Mouse (Mus musculus) CH12.LX (cell line): Measurements from ENCODE around the gene Rab10. TPM values are rescaled to one million over a fixed set of nuclear protein-coding genes. Genes with fewer than 3 reads are reported as not detected.

Experiments
- DNase-seq: peaks from one replicate; pipeline ENCODE4 v3.0.0-alpha.2; 2013; ENCODE audit errors: extremely low read depth
- H3K27ac ChIP-seq: 2 replicates; pipeline ENCODE4 v1.5.1; 2012; ENCODE audit warnings: low read depth, mild to moderate bottlenecking, control low read depth, moderate library complexity; ENCODE audit not compliant: insufficient read depth
- H3K27me3 ChIP-seq: replicated peaks from 2 replicates; pipeline ENCODE3; 2012; ENCODE audit warnings: inconsistent platforms
- H3K36me3 ChIP-seq, 2 experiments: replicated peaks in 1 of 2; 2 replicates each; pipeline versions ENCODE3 to v1.6.1; 2012; ENCODE audit warnings: inconsistent platforms in 1 of 2, low read length in 1 of 2, mild to moderate bottlenecking in 1 of 2, mixed read lengths in 1 of 2, moderate library complexity in 1 of 2; ENCODE audit not compliant: control insufficient read depth in 1 of 2, insufficient read depth in 1 of 2
- H3K4me1 ChIP-seq, 2 experiments: 2 replicates each; pipeline ENCODE4 v1.6.1; 2012; ENCODE audit warnings: inconsistent platforms in 1 of 2, moderate library complexity in 1 of 2; ENCODE audit not compliant: insufficient read depth in 2 of 2, control insufficient read depth in 1 of 2
- H3K4me2 ChIP-seq: 2 replicates; pipeline ENCODE4 v1.6.1; 2012; ENCODE audit warnings: low read depth, mild to moderate bottlenecking, control low read depth; ENCODE audit not compliant: poor library complexity, insufficient read depth, severe bottlenecking
- H3K4me3 ChIP-seq, 3 experiments: fragments of 150-350 bp in 1 of 3; sonication (generic) in 1 of 3; replicated peaks in 1 of 3; 2 replicates each; pipeline versions ENCODE3 to v1.5.1; 2011 to 2012; ENCODE audit warnings: low read depth in 2 of 3, low read length in 2 of 3, mild to moderate bottlenecking in 2 of 3, moderate library complexity in 2 of 3, control low read depth in 1 of 3, improper control_type of control experiment in 1 of 3, inconsistent platforms in 1 of 3, mixed read lengths in 1 of 3; ENCODE audit not compliant: poor library complexity in 1 of 3
- H3K79me2 ChIP-seq: replicated peaks from 2 replicates; pipeline ENCODE4 v1.6.1; 2012; ENCODE audit warnings: mild to moderate bottlenecking, moderate library complexity; ENCODE audit not compliant: control insufficient read depth, poor library complexity, insufficient read depth, severe bottlenecking; ENCODE audit errors: extremely low read depth
- H3K9ac ChIP-seq: 2 replicates; pipeline ENCODE4 v1.6.1; 2012; ENCODE audit warnings: low read depth, mild to moderate bottlenecking, control low read depth, moderate library complexity; ENCODE audit not compliant: insufficient read depth
- H3K9me3 ChIP-seq: replicated peaks from 2 replicates; pipeline ENCODE3; 2012; ENCODE audit warnings: low read length, inconsistent platforms, mixed read lengths
- BHLHE40 ChIP-seq: IDR thresholded peaks from 2 replicates; pipeline ENCODE4 v1.6.1; 2011; ENCODE audit warnings: mild to moderate bottlenecking, low read depth, low read length, improper control_type of control experiment
- CHD1 ChIP-seq: IDR thresholded peaks from 2 replicates; pipeline ENCODE4 v1.6.1; 2012; ENCODE audit warnings: low read depth, low read length, improper control_type of control experiment, inconsistent platforms
- CHD2 ChIP-seq: IDR thresholded peaks from 2 replicates; pipeline ENCODE4 v1.6.1; 2011; ENCODE audit warnings: low read length, improper control_type of control experiment
- CTCF ChIP-seq, 2 experiments: IDR thresholded peaks in 1 of 2; conservative IDR thresholded peaks in 1 of 2; 2 replicates each; pipeline ENCODE4 v1.5.1; 2011 to 2012; ENCODE audit warnings: low read depth in 2 of 2, low read length in 2 of 2, improper control_type of control experiment in 1 of 2, inconsistent platforms in 1 of 2, mild to moderate bottlenecking in 1 of 2, moderate library complexity in 1 of 2
- E2F4 ChIP-seq: IDR thresholded peaks from 2 replicates; pipeline ENCODE4 v1.6.1; 2011; ENCODE audit warnings: low read depth, low read length, improper control_type of control experiment; ENCODE audit not compliant: insufficient replicate concordance
- ELF1 ChIP-seq: IDR thresholded peaks from 2 replicates; pipeline ENCODE4 v1.6.1; 2014; ENCODE audit warnings: low read depth, mild to moderate bottlenecking, inconsistent platforms, low read length, improper control_type of control experiment
- EP300 ChIP-seq: IDR thresholded peaks from 2 replicates; pipeline ENCODE4 v1.6.1; 2011; ENCODE audit warnings: low read length, improper control_type of control experiment
- ETS1 ChIP-seq: conservative IDR thresholded peaks from 2 replicates; pipeline ENCODE4 v1.6.1; 2012; ENCODE audit warnings: low read depth, mild to moderate bottlenecking, inconsistent platforms, low read length, improper control_type of control experiment, moderate library complexity
- GABPA ChIP-seq: IDR thresholded peaks from 2 replicates; pipeline ENCODE4 v1.6.1; 2012; ENCODE audit warnings: low read depth, low read length, improper control_type of control experiment, inconsistent platforms; ENCODE audit not compliant: insufficient replicate concordance
- HCFC1 ChIP-seq: IDR thresholded peaks from 2 replicates; pipeline ENCODE4 v1.6.1; 2012; ENCODE audit warnings: low read depth, mild to moderate bottlenecking, inconsistent platforms, low read length, improper control_type of control experiment
- IRF4 ChIP-seq: IDR thresholded peaks from 2 replicates; pipeline ENCODE4 v1.6.1; 2014; ENCODE audit warnings: low read depth, mild to moderate bottlenecking, inconsistent platforms, low read length, improper control_type of control experiment
- JUN ChIP-seq: IDR thresholded peaks from 2 replicates; pipeline ENCODE4 v1.6.1; 2011; ENCODE audit warnings: low read depth, mild to moderate bottlenecking, low read length, improper control_type of control experiment, moderate library complexity; ENCODE audit not compliant: insufficient read depth
- JUND ChIP-seq: conservative IDR thresholded peaks from 2 replicates; pipeline ENCODE4 v1.6.1; 2011; ENCODE audit warnings: low read depth, low read length, improper control_type of control experiment
- KAT2A ChIP-seq: IDR thresholded peaks from 2 replicates; pipeline ENCODE4 v1.6.1; 2012; ENCODE audit warnings: low read length, improper control_type of control experiment, inconsistent platforms; ENCODE audit not compliant: insufficient replicate concordance
- MAFK ChIP-seq: IDR thresholded peaks from 2 replicates; pipeline ENCODE4 v1.6.1; 2011; ENCODE audit warnings: low read length, improper control_type of control experiment; ENCODE audit not compliant: insufficient replicate concordance
- MAX ChIP-seq: IDR thresholded peaks from 2 replicates; pipeline ENCODE4 v1.6.1; 2011; ENCODE audit warnings: low read length, improper control_type of control experiment
- MAZ ChIP-seq: IDR thresholded peaks from 2 replicates; pipeline ENCODE4 v1.6.1; 2012; ENCODE audit warnings: low read depth, mild to moderate bottlenecking, inconsistent platforms, low read length, improper control_type of control experiment, moderate library complexity
- MEF2A ChIP-seq: IDR thresholded peaks from 2 replicates; pipeline ENCODE4 v1.6.1; 2014; ENCODE audit warnings: low read depth, mild to moderate bottlenecking, inconsistent platforms, low read length, improper control_type of control experiment, borderline replicate concordance
- MXI1 ChIP-seq: IDR thresholded peaks from 2 replicates; pipeline ENCODE4 v1.6.1; 2011; ENCODE audit warnings: mild to moderate bottlenecking, low read depth, low read length, improper control_type of control experiment
- MYC ChIP-seq: IDR thresholded peaks from 2 replicates; pipeline ENCODE4 v1.6.1; 2011; ENCODE audit warnings: low read depth, mild to moderate bottlenecking, improper control_type of control experiment, low read length
- NELFE ChIP-seq: IDR thresholded peaks from 2 replicates; pipeline ENCODE4 v1.6.1; 2011; ENCODE audit warnings: low read depth, low read length, improper control_type of control experiment
- NRF1 ChIP-seq: IDR thresholded peaks from 2 replicates; pipeline ENCODE4 v1.6.1; 2014; ENCODE audit warnings: low read depth, mild to moderate bottlenecking, inconsistent platforms, low read length, improper control_type of control experiment, moderate library complexity
- PAX5 ChIP-seq: IDR thresholded peaks from 2 replicates; pipeline ENCODE4 v1.6.1; 2012; ENCODE audit warnings: low read length, inconsistent platforms, mixed read lengths
- POLR2A ChIP-seq: IDR thresholded peaks from 2 replicates; pipeline ENCODE4 v1.6.1; 2011; ENCODE audit warnings: low read depth, mild to moderate bottlenecking, improper control_type of control experiment, low read length
- POLR2AphosphoS2 ChIP-seq: IDR thresholded peaks from 2 replicates; pipeline ENCODE4 v1.6.1; 2011; ENCODE audit warnings: low read depth, low read length, improper control_type of control experiment
- RAD21 ChIP-seq: IDR thresholded peaks from 2 replicates; pipeline ENCODE4 v1.6.1; 2011; ENCODE audit warnings: low read depth, mild to moderate bottlenecking, low read length, improper control_type of control experiment, moderate library complexity
- RCOR1 ChIP-seq: conservative IDR thresholded peaks from 2 replicates; pipeline ENCODE4 v1.6.1; 2012; ENCODE audit warnings: low read depth, mild to moderate bottlenecking, inconsistent platforms, low read length, improper control_type of control experiment
- SIN3A ChIP-seq: IDR thresholded peaks from 2 replicates; pipeline ENCODE4 v1.6.1; 2012; ENCODE audit warnings: low read length, improper control_type of control experiment, inconsistent platforms
- SMC3 ChIP-seq: IDR thresholded peaks from 2 replicates; pipeline ENCODE4 v1.6.1; 2011; ENCODE audit warnings: low read depth, low read length, improper control_type of control experiment
- TBP ChIP-seq: conservative IDR thresholded peaks from 2 replicates; pipeline ENCODE4 v1.6.1; 2011; ENCODE audit warnings: low read depth, low read length, improper control_type of control experiment
- TCF12 ChIP-seq: IDR thresholded peaks from 2 replicates; pipeline ENCODE4 v1.6.1; 2014; ENCODE audit warnings: low read depth, mild to moderate bottlenecking, inconsistent platforms, low read length, improper control_type of control experiment
- UBTF ChIP-seq: IDR thresholded peaks from 2 replicates; pipeline ENCODE4 v1.6.1; 2012; ENCODE audit warnings: low read depth, mild to moderate bottlenecking, inconsistent platforms, low read length, improper control_type of control experiment, moderate library complexity
- USF1 ChIP-seq: IDR thresholded peaks from 2 replicates; pipeline ENCODE4 v1.6.1; 2014; ENCODE audit warnings: low read depth, mild to moderate bottlenecking, inconsistent platforms, low read length, improper control_type of control experiment
- USF2 ChIP-seq: conservative IDR thresholded peaks from 2 replicates; pipeline ENCODE4 v1.6.1; 2011; ENCODE audit warnings: low read depth, low read length, improper control_type of control experiment
- ZC3H11A ChIP-seq: IDR thresholded peaks from 2 replicates; pipeline ENCODE4 v1.6.1; 2012; ENCODE audit warnings: low read depth, mild to moderate bottlenecking, inconsistent platforms, low read length, improper control_type of control experiment
- ZKSCAN1 ChIP-seq: IDR thresholded peaks from 2 replicates; pipeline ENCODE4 v1.6.1; 2012; ENCODE audit warnings: low read depth, inconsistent platforms, low read length, improper control_type of control experiment, borderline replicate concordance
- ZMIZ1 ChIP-seq: IDR thresholded peaks from 2 replicates; pipeline ENCODE4 v1.6.1; 2012; ENCODE audit warnings: low read depth, mild to moderate bottlenecking, inconsistent platforms, low read length, improper control_type of control experiment
- ZNF384 ChIP-seq: IDR thresholded peaks from 2 replicates; pipeline ENCODE4 v1.6.1; 2012; ENCODE audit warnings: low read depth, low read length, improper control_type of control experiment, inconsistent platforms
- dilution Hi-C: fragments of 300-500 bp; cut with MboI; formaldehyde crosslinking; loops from 2 replicates; pipeline ENCODE4 v1.14.3; 2020; ENCODE audit warnings: low sequenced_read_pairs; ENCODE audit not compliant: extremely low pct_unique_long_range_greater_than_20kb, extremely low pct_ligation_motif_present
- in situ Hi-C: fragments of 300-500 bp; cut with MboI; formaldehyde crosslinking; loops from 3 replicates; pipeline ENCODE4 v1.14.3; 2019; ENCODE audit warnings: low sequenced_read_pairs, low pct_ligation_motif_present, low pct_unique_long_range_greater_than_20kb, mixed read lengths
- polyA plus RNA-seq: library from polyadenylated mRNA; unstranded; fragments of >175 nt; gene quantifications from 2 replicates; pipeline ENCODE4 v1.2.1, GENCODE M21; 2012; ENCODE audit warnings: low read depth; ENCODE audit not compliant: insufficient read length
- total RNA-seq, 2 experiments: library from RNA; depleted of rRNA; stranded (reverse); fragments of 300-350 nt in 1 of 2; fragments of >200 nt in 1 of 2; gene quantifications; 2 replicates each; pipeline ENCODE4 v1.2.3; 2012 to 2014

Rab10 gene
- total and polyA plus RNA-seq, 3 experiments: 60.1 to 111 (median 91.8) TPM

DNA sequence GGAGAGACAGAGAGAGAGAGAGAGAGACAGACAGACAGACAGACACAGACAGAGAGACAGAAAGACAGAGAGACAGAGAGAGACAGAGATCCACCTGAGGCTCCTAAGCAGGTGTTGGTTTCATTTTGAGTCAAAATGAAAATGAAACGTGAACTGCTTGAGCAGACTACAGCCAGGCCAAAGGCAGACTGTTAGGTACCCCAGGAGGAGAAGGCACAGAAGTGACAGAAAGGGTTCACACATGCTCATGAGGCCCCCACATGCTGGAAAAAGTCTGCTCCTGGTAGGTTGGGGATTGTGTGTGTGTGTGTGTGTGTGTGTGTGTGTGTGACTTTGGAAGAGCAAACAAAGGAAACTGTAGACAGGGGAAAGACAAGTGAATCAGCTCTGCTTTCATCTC lies 29.2 kb upstream of the Rab10 start:
- Histone ChIP-seq H3K4me1 (peaks cover 17 to 42% of the 10 kb centered on the region in 2 experiments), H3K27ac (peak overlapping the region; percentile 59), H3K9me3 (peaks cover 6% of the 10 kb centered on the region), H3K79me2 (no peaks in the 10 kb centered on the region), H3K36me3 (peaks cover 20 to 50% of the 10 kb centered on the region in 2 experiments), H3K4me2 (peak overlapping the region; percentile 50; the same call in 1 of the 2 replicates), H3K9ac (0 out of 2 replicates have a peak overlapping the region, but pooled peaks have one; percentile 2), H3K4me3 (no peak overlapping the region), H3K27me3 (no peaks in the 10 kb centered on the region)
- in situ Hi-C loops (no loop called here), dilution Hi-C loops (no loop called here)
- peak; percentile 90 for DNase-seq
- TF ChIP-seq PAX5 (no peak), POLR2AphosphoS2 (no peak), RCOR1 (peak; percentile 92), EP300 (peak; percentile 98), GABPA (no peak), CHD1 (no peak), CTCF (conservative IDR thresholded peaks at IDR 0.05 in 1 of 2, IDR thresholded peaks at IDR 0.05 in 1 of 2; ENCODE audit: low read depth in 2 of 2, low read length in 2 of 2) (no peak), SIN3A (peak; percentile 76; the same call in 1 of the 2 replicates), KAT2A (0 out of 2 replicates have a peak, but pooled peaks have one; percentile 12), UBTF (no peak), ETS1 (peak; percentile 91), ZNF384 (peak; percentile 49), E2F4 (no peak), ZKSCAN1 (no peak), MYC (peak; percentile 95), MEF2A (peak; percentile 91), MXI1 (0 out of 2 replicates have a peak, but pooled peaks have one; percentile 77), JUND (peak; percentile 98), MAFK (peak; percentile 73), MAX (peak; percentile 86), HCFC1 (peak; percentile 15; the same call in 1 of the 2 replicates), BHLHE40 (peak; percentile 96), ZMIZ1 (no peak), RAD21 (no peak; the same call in none of the 2 replicates), TBP (0 out of 2 replicates have a peak, but pooled peaks have one; percentile 38), POLR2A (peak; percentile 47), JUN (peak; percentile 89), ZC3H11A (no peak), CHD2 (peak; percentile 84), USF1 (no peak), TCF12 (peak; percentile 100), MAZ (peak; percentile 90), ELF1 (no peak; the same call in 1 of the 2 replicates), USF2 (no peak), NRF1 (peak; percentile 65), IRF4 (peak; percentile 99), SMC3 (peak; percentile 29; the same call in 1 of the 2 replicates), NELFE (no peak)
